Mouse (Mus musculus) intestine, embryonic 15.5 days (tissue): ENCODE data around the gene Srcap. TPM values are rescaled to one million over a fixed set of nuclear protein-coding genes. Genes with fewer than 3 reads are reported as not detected.
"Not testable (repeated sequence)": the region's sequence is repeated elsewhere in the genome, so short reads cannot be mapped to it uniquely, and the experiment has no call there.

Experiments
- ATAC-seq: fragments of 200-750 bp; cut with Nextera tagmentation; 2 replicates; pipeline ENCODE4 v1.8.0; 2017; ENCODE audit warnings: moderate TSS enrichment, moderate library complexity
- H3K27ac ChIP-seq: fragments of 300-500 bp; sonication (generic); 2 replicates; pipeline ENCODE4 v1.5.1; 2015; ENCODE audit warnings: mild to moderate bottlenecking, inconsistent platforms
- H3K27me3 ChIP-seq: fragments of 300-500 bp; sonication (generic); replicated peaks from 2 replicates; pipeline ENCODE4 v1.6.1; 2015; ENCODE audit warnings: inconsistent platforms
- H3K36me3 ChIP-seq: fragments of 300-500 bp; sonication (generic); 2 replicates; pipeline ENCODE4 v1.6.1; 2015; ENCODE audit warnings: inconsistent platforms
- H3K4me1 ChIP-seq: fragments of 300-500 bp; sonication (generic); replicated peaks from 2 replicates; pipeline ENCODE4 v1.6.1; 2015; ENCODE audit warnings: inconsistent platforms
- H3K4me2 ChIP-seq: fragments of 300-500 bp; sonication (generic); replicated peaks from 2 replicates; pipeline ENCODE4 v1.6.1; 2015; ENCODE audit warnings: mild to moderate bottlenecking, inconsistent platforms
- H3K4me3 ChIP-seq: fragments of 300-500 bp; sonication (generic); replicated peaks from 2 replicates; pipeline ENCODE4 v1.5.1; 2015; ENCODE audit warnings: inconsistent platforms
- H3K9ac ChIP-seq: fragments of 300-500 bp; sonication (generic); 2 replicates; pipeline ENCODE4 v1.6.1; 2015; ENCODE audit warnings: inconsistent platforms
- H3K9me3 ChIP-seq: fragments of 300-500 bp; sonication (generic); 2 replicates; pipeline ENCODE4 v1.6.1; 2016; ENCODE audit warnings: inconsistent platforms
- WGBS: fragments of 180-500 bp; shearing (Covaris S2); methylation state at CpG from one replicate; pipeline ENCODE4 v1.1.7; 2015; 5-methylcytosine and 5-hydroxymethylcytosine counted together
- polyA plus RNA-seq: library from polyadenylated mRNA; unstranded; fragments of >200 nt; fragmentation: Nextera tagmentation; extraction: Ambion mirVana; gene quantifications from 2 replicates; pipeline ENCODE4 v1.2.1, GENCODE M21; 2015

Srcap gene
- 37.6 and 37.9 TPM in 2 replicates for polyA plus RNA-seq

DNA sequence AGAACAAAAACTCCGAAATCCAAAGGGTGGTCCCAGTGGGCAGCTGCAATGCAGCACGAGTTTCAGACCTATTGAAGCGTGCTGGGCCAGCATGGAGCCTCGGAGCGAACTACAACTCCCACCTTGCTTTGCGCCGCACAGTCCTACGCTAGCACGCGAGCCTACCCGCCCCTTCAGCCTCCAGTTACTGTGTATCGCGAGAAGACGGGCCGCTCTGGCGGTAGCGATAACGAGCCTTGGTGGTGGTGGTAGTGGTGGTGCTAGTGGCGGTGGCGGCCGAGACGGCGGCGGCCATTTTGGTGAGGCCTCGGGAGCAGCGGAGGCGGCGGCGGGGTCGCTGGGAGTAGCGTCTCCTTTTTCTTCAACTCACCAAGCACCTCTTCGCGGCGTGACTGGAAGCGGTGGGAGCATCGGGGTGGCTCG lies at the start of gene Srcap:
Gene Srcap (plus strand): TSS at position 176 of the 423 bp plus-strand sequence.
- peak within 1 kb of the TSS; percentile 92 for H3K9ac ChIP-seq
- H3K4me2 ChIP-seq: peak within 1 kb of the TSS; percentile 61
- peak within 1 kb of the TSS; percentile 96 for H3K27ac ChIP-seq
- ATAC-seq: peak; percentile 96
- H3K4me1 ChIP-seq: peaks cover 8% of the 10 kb centered on the region; the same call in 1 of the 2 replicates
- peak within 1 kb of the TSS; percentile 74 for H3K4me3 ChIP-seq
- H3K9me3 ChIP-seq: no peaks in the 10 kb centered on the region
- no peaks in the 10 kb centered on the region for H3K27me3 ChIP-seq
- WGBS: under 1% methylated on average over 37 of the region's 37 CpGs
- H3K36me3 ChIP-seq: peaks cover 10% of the 10 kb centered on the region; the same call in 1 of the 2 replicates

DNA sequence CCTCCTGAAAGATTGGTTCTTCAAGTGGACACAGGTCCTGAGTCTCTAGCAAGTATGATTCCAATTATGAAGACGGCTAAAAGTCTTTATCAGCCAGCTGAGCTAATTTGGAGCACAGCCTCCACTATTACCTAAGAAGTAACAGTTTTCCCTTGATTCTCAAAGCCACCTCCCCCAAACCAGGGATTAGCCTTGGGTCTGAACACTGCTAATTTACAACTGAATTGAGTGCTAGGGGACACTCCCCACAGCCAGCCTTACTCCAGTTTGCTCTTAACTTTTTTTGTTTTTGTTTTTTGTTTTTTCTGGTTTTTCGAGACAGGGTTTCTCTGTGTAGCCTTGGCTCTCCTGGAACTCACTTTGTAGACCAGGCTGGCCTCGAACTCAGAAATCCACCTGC lies 46.6 kb upstream of the Srcap start:
- 0 out of 2 replicates have a peak, but pooled peaks cover 9% of the 10 kb centered on the region for H3K36me3 ChIP-seq
- ATAC-seq: no peak
- H3K9ac ChIP-seq: no peak overlapping the region
- H3K27me3 ChIP-seq: no peaks in the 10 kb centered on the region
- H3K4me2 ChIP-seq: no peak overlapping the region
- no peak overlapping the region for H3K27ac ChIP-seq
- H3K4me3 ChIP-seq: no peak overlapping the region
- 93% methylated on average over 3 of the region's 3 CpGs for WGBS
- no peaks in the 10 kb centered on the region for H3K9me3 ChIP-seq
- 0 out of 2 replicates have a peak, but pooled peaks cover 7% of the 10 kb centered on the region for H3K4me1 ChIP-seq

DNA sequence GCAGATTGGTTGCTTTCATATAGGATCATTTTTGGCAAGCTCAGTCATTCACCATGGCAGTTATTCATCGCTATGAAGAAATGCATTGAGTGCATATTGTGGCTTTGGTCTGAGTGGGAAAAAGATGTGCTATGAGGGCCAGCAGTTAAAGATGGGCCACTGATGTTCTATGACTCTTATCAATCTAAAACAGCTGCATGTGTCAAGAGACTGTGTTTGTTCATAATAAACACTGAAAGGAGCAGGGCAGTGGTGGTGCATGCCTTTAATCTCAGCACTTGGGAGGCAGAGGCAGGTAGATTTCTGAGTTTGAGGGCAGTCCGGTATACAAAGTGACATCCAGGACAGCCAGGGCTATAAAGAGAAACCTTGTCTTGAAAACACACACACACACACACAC lies 46.1 kb upstream of the Srcap start:
- not testable (repeated sequence) for H3K4me2 ChIP-seq, H3K9ac ChIP-seq, H3K4me1 ChIP-seq, H3K27ac ChIP-seq, ATAC-seq, H3K36me3 ChIP-seq, H3K27me3 ChIP-seq, H3K9me3 ChIP-seq, H3K4me3 ChIP-seq
- 95% methylated on average over 2 of the region's 2 CpGs for WGBS

DNA sequence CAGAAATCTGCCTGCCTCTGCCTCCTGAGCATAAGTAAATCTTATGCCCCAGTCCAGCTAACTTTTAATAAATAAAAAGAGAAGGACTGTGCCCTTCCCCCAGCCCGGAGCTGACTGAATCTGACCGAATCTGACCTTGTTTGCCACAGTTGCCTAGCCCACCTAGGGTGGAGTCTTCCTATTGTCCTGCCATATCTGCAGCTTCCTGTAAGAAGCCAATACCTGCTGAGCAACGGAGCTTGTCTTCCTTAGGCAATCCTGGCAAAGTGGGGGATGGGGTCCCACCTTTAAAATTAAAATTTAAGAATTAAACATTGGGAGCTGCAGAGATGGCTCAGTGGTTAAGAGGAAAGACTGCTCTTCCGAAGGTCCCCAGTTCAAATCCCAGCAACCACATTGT lies 45.2 kb upstream of the Srcap start:
- Histone ChIP-seq H3K4me2 (no peak overlapping the region), H3K27ac (no peak overlapping the region), H3K4me1 (0 out of 2 replicates have a peak, but pooled peaks cover 7% of the 10 kb centered on the region), H3K4me3 (no peak overlapping the region), H3K36me3 (0 out of 2 replicates have a peak, but pooled peaks cover 6% of the 10 kb centered on the region), H3K9me3 (no peaks in the 10 kb centered on the region), H3K27me3 (no peaks in the 10 kb centered on the region), H3K9ac (no peak overlapping the region)
- no peak for ATAC-seq
- WGBS: 95% methylated on average over 4 of the region's 4 CpGs

DNA sequence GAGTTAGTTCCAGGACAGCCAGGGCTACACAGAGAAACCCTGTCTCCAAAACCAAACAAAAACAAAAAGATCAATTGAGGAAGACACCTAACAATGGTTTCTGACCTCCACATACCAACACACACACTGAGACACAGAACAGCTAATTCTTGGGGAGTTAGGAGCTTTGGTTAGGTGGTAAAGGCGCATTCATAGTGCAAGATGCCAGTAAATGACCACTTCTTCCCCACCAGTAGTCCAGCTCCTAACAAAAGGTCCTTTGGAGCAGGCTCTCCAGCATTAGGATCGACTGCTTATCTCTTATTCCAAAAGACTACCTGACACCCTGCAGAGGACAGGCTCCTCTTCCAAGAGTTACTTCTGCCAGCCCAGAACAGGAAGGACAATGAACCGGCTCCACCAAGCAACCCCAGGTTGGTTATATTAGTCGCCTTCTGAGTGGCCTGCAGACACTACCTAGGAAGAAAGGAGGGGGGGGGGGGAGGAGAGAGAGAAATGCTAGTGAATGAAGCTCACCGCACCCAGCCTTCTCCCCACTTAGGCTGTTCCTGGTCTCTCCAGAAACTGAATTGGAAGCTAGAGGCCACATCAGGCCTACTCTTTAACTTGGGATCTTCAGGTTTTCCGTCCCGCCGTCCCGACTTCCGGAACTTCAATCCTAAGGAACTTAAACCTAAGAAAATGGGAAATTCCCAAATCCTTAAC lies 41.6 kb upstream of the Srcap start:
- ATAC-seq: peak; percentile 37
- H3K4me2 ChIP-seq: peak overlapping the region; percentile 89
- H3K4me3 ChIP-seq: peak overlapping the region; percentile 84
- H3K4me1 ChIP-seq: 0 out of 2 replicates have a peak, but pooled peaks cover 7% of the 10 kb centered on the region
- H3K9me3 ChIP-seq: no peaks in the 10 kb centered on the region
- peak overlapping the region; percentile 89 for H3K9ac ChIP-seq
- peaks cover 22% of the 10 kb centered on the region for H3K36me3 ChIP-seq
- H3K27me3 ChIP-seq: no peaks in the 10 kb centered on the region
- H3K27ac ChIP-seq: peak overlapping the region; percentile 99
- 8% methylated on average over 10 of the region's 10 CpGs for WGBS

DNA sequence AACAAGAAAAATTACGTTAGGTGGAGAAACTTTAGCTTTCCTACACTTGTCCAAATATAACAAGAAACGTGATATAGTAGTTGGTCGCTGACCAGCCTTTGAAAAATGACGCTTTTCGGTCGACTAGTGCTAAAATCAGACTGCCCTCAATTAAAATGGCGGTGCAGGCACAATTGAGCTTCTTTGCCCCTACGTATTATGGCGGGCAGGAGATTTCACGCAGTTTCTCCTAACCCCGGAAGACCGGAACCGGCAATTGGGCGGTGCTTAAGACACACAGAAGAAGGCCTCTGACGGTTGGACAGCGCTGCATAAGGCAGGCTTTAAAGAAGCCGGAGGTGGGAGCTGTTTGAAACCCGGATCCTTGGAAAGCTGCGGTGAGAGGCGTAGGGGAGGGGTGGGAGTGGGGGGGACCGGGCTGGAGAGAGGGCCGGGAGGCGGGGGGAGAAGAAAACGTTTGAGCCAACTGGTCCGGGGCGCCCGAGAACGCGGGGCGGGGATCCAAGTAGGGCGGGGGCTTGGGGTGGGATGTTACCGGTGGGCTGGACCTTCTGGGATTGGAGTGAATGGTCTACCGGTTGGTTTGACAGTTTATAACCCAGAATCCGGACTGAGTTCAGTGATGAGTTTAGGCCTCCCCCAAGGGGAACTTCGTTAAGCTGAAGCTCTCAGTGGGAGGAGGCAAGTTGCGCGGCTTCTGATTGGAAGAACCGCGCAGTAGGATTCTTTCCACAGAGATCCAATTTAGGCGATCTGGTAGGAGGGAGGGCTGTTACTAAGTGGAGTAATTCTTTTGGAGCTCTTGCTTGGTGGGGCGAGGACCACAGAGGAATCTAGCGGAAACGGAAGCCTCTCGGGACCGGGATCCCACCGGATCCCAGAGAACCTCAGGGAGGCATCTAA lies 40.8 kb upstream of the Srcap start:
- peak overlapping the region; percentile 89 for H3K9ac ChIP-seq
- H3K36me3 ChIP-seq: peaks cover 30% of the 10 kb centered on the region
- peak overlapping the region; percentile 84 for H3K4me3 ChIP-seq
- peak overlapping the region; percentile 89 for H3K4me2 ChIP-seq
- H3K9me3 ChIP-seq: no peaks in the 10 kb centered on the region
- no peaks in the 10 kb centered on the region for H3K27me3 ChIP-seq
- H3K27ac ChIP-seq: peak overlapping the region; percentile 99
- 0 out of 2 replicates have a peak, but pooled peaks cover 7% of the 10 kb centered on the region for H3K4me1 ChIP-seq
- WGBS: under 1% methylated on average over 46 of the region's 46 CpGs
- peak; percentile 94 for ATAC-seq

DNA sequence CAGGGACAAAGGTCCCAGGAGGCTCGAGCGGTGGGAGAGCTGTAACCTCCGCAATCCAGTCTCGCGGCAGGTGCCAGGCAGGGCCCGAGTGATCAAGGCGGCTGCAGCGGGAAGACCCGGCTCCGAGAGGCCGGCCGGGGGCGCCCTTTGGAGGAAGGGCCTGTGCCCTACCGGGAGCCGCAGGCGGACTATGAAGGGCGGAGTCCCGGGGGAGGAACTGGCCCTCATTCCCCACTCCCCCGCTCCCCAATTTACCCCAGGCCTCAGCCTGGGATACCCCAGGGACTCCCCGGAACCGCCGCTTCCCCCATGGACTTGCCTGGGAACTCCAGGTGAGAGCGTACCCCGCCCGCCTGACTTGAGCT lies 40.2 kb upstream of the Srcap start:
- peak overlapping the region; percentile 89 for H3K9ac ChIP-seq
- H3K36me3 ChIP-seq: peaks cover 34% of the 10 kb centered on the region
- peak overlapping the region; percentile 99 for H3K27ac ChIP-seq
- 1% methylated on average over 24 of the region's 25 CpGs for WGBS
- H3K9me3 ChIP-seq: no peaks in the 10 kb centered on the region
- H3K4me1 ChIP-seq: 0 out of 2 replicates have a peak, but pooled peaks cover 7% of the 10 kb centered on the region
- H3K4me3 ChIP-seq: peak overlapping the region; percentile 84
- H3K4me2 ChIP-seq: peak overlapping the region; percentile 89
- no peaks in the 10 kb centered on the region for H3K27me3 ChIP-seq
- ATAC-seq: peak; percentile 54

DNA sequence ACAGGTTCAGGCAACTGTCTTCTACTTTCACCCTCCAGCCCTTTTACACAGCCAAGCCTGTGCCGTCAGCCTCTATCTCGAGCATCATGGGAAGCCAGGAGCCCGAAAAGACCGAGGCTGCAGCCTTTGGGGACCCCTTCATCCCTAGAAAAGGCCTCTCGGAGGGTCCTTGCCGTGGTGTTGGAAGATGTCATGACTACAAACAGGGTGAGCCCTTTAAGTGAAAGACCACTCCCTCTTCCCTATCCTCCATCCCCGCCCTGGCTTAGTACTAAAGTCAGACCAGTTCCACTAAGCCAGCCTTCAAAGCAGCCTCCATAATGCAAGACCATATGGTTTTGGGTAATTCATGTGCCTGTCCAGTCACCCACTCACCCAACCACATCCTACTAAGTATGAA lies 39.7 kb upstream of the Srcap start:
- WGBS: 2% methylated on average over 7 of the region's 7 CpGs
- Histone ChIP-seq H3K36me3 (peaks cover 34% of the 10 kb centered on the region), H3K4me2 (peak overlapping the region; percentile 89), H3K27me3 (no peaks in the 10 kb centered on the region), H3K4me3 (peak overlapping the region; percentile 84), H3K27ac (peak overlapping the region; percentile 99), H3K9ac (peak overlapping the region; percentile 89), H3K4me1 (peaks cover 11% of the 10 kb centered on the region; the same call in 1 of the 2 replicates), H3K9me3 (no peaks in the 10 kb centered on the region)
- no peak for ATAC-seq

DNA sequence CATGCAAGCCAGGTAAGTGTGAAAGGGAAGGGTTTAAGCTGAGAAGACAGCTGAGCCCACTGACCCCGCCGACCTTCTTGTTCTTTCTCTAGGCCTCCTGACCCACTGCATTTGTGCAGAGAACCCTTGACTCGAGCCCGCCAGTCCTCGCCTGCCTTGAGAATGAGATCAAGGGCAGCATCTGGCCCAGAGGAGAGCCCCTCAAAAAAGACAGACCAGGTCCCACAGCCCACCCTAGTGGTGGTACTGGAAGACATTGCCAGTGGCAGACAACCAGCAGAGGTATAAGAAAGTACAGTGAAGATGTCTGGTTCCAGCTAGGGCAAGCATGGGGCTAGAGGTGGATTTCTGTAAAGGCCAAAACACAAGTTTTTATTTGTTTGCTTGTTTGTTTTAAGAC lies 38.1 kb upstream of the Srcap start:
- H3K36me3 ChIP-seq: peaks cover 29% of the 10 kb centered on the region
- H3K27me3 ChIP-seq: no peaks in the 10 kb centered on the region
- H3K9me3 ChIP-seq: no peaks in the 10 kb centered on the region
- H3K27ac ChIP-seq: no peak overlapping the region
- ATAC-seq: no peak
- no peak overlapping the region for H3K4me2 ChIP-seq
- peaks cover 12% of the 10 kb centered on the region; the same call in 1 of the 2 replicates for H3K4me1 ChIP-seq
- WGBS: 90% methylated on average over 5 of the region's 5 CpGs
- H3K9ac ChIP-seq: no peak overlapping the region
- no peak overlapping the region for H3K4me3 ChIP-seq

DNA sequence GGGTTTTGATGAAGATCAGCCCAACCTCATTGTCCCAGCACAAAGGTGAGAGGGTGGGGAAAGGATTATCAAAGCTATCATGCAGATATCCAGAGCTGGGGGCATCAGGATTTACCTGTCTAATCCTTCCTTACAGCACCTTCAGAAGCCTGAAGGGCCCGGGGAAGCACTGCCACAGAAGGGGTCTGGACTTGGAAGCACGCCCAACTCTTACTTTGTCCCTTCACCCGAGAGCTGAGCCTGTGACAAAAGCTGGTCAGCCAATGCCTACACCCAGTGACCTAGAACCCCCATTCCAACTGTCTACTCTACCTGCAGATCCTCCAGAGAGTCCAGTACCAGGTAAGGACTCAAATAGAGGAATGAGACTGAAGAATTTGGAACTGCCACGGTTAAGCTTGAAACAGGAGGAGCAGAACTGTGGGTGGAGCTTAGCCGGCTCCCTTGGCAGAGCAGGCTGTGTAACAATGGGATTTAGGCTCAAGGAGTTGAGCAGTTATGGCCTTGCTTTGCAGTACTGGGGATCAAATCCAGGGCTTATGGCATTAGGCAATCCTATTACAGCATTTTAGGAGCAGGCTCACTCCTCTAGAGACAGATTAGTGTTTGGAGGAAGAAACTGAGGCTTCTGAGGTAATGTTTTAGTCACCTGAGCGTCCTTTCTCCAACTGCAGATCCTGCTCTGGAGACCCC lies 37.3 kb upstream of the Srcap start:
- no peak overlapping the region for H3K9ac ChIP-seq
- H3K36me3 ChIP-seq: peaks cover 29% of the 10 kb centered on the region
- no peak overlapping the region for H3K4me2 ChIP-seq
- H3K27ac ChIP-seq: no peak overlapping the region
- WGBS: 74% methylated on average over 6 of the region's 6 CpGs
- no peak overlapping the region for H3K4me3 ChIP-seq
- H3K4me1 ChIP-seq: peaks cover 8% of the 10 kb centered on the region; the same call in 1 of the 2 replicates
- no peaks in the 10 kb centered on the region for H3K27me3 ChIP-seq
- no peaks in the 10 kb centered on the region for H3K9me3 ChIP-seq
- ATAC-seq: no peak

DNA sequence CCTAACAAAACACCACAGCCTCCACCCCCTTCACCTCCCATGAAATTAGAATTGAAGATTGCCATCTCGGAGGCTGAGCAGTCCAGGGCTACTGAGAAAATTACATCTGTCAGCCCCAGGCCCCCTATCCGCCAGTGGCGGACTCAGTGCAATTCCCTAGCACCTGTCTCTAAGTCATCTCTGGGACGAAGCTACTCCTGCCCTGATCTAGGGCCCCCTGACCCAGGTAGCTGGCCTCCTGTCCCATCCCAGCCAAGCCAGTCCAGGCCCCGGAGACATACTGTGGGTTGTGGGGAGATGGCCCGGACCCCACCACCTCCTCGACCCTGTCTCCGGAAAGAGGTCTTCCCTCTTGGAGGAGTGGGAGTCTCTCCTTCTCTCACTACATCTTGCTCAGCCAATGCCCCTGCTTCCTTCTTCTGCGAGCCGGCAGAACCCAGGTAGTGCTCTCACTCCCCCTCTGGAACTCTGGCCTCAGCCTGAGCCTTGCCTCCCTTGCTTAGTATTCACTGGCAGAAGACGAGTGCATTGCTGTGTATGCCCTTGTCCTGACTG lies 36.5 kb upstream of the Srcap start:
- H3K9me3 ChIP-seq: no peaks in the 10 kb centered on the region
- 93% methylated on average over 11 of the region's 11 CpGs for WGBS
- no peak overlapping the region for H3K4me2 ChIP-seq
- no peaks in the 10 kb centered on the region for H3K27me3 ChIP-seq
- H3K4me1 ChIP-seq: peaks cover 8% of the 10 kb centered on the region
- no peak overlapping the region for H3K27ac ChIP-seq
- no peak for ATAC-seq
- peaks cover 29% of the 10 kb centered on the region for H3K36me3 ChIP-seq
- no peak overlapping the region for H3K4me3 ChIP-seq
- no peak overlapping the region for H3K9ac ChIP-seq
